Mouse (Mus musculus): ENCODE data around the gene Smu1.

Gene Smu1

GRCm38 (mm10) chr4:40703710-40704275, 53.9 kb downstream of the Smu1 start:
- ChIA-PET CTCF (interaction anchor here in 1 of 4 experiments (0.7 to 1.5 kb wide), 3 partner anchors 22 to 486 kb away, joined by 3 to 4 read pairs (median 4); no protein-coding TSS in a partner anchor), POLR2A (interaction anchor here (0.5 to 5.2 kb wide), 36 partner anchors 7 to 561 kb away, joined by 3 to 70 read pairs (median 4); partner anchors contain the start of genes Dnaja1 (in 3 of the 4), Aco1 (in 2 of the 4), Bag1 (in 2 of the 4) and Chmp5 (in 2 of the 4))

- POLR2A ChIA-PET: interaction anchor here (0.5 to 5.2 kb wide), 37 partner anchors 8 to 560 kb away, joined by 3 to 70 read pairs (median 4); partner anchors contain the start of genes Dnaja1 (in 3 of the 4), Aco1 (in 2 of the 4), Bag1 (in 2 of the 4) and Chmp5 (in 2 of the 4)
- CTCF ChIA-PET: interaction anchor here in 1 of 4 experiments (0.7 to 1.5 kb wide), 3 partner anchors 21 to 485 kb away, joined by 3 to 4 read pairs (median 4); no protein-coding TSS in a partner anchor
Observed at GRCm38 (mm10) chr4:40702797-40703709, 54.7 kb downstream of the Smu1 start, which contains the start of gene Aptx. Aptx (minus strand) TSS chr4:40703194.

- ChIA-PET CTCF (interaction anchor here in 1 of 4 experiments (0.6 kb wide), 1 partner anchor 458 kb away, joined by 3 read pairs; no protein-coding TSS in a partner anchor), POLR2A (interaction anchor here in 2 of 4 experiments (0.7 to 5.2 kb wide), 8 partner anchors 8 to 435 kb away, joined by 3 to 70 read pairs (median 4); partner anchors contain the start of genes Dnaja1 (in 2 of the 2), Topors (in 2 of the 2) and Smim27 (in 1 of the 2))
Observed at GRCm38 (mm10) chr4:40701796-40702195, 55.9 kb downstream of the Smu1 start.

GRCm38 (mm10) chr4:40700216-40700615, 57.5 kb downstream of the Smu1 start:
- CTCF ChIA-PET: interaction anchor here in 2 of 4 experiments (0.9 to 1.2 kb wide), 2 partner anchors 18 to 19 kb away, joined by 3 to 4 read pairs; no protein-coding TSS in a partner anchor
- POLR2A ChIA-PET: interaction anchor here in 3 of 4 experiments (0.6 to 5.2 kb wide), 7 partner anchors 22 to 557 kb away, joined by 3 to 70 read pairs (median 4); partner anchors contain the start of genes Dnaja1 (in 2 of the 3), Aco1 (in 1 of the 3) and Ndufb6 (in 1 of the 3)

- ChIA-PET POLR2A (interaction anchor here in 2 of 4 experiments (0.9 to 2.3 kb wide), 3 partner anchors 20 to 418 kb away, joined by 4 to 6 read pairs (median 5); partner anchors contain the start of genes Dnaja1 (in 1 of the 2) and Ndufb6 (in 1 of the 2)), CTCF (interaction anchor here in 2 of 4 experiments (1.3 to 1.4 kb wide), 2 partner anchors 15 to 17 kb away, joined by 4 read pairs; no protein-coding TSS in a partner anchor)
Observed at GRCm38 (mm10) chr4:40697059-40697458, 60.7 kb downstream of the Smu1 start.

GRCm38 (mm10) chr4:40691100-40691499, 66.6 kb downstream of the Smu1 start:
- ChIA-PET POLR2A (interaction anchor here in 1 of 4 experiments (1.1 to 1.5 kb wide), 2 partner anchors 31 to 33 kb away, joined by 3 to 4 read pairs; partner anchors contain the start of gene Dnaja1), CTCF (interaction anchor here in 1 of 4 experiments (1.3 kb wide), 1 partner anchor 10 kb away, joined by 5 read pairs; no protein-coding TSS in a partner anchor)

Data from embryonic stem cell, embryonic (primary cell).